Mouse (Mus musculus): ENCODE measurements around the gene Samd4b.

DNA sequence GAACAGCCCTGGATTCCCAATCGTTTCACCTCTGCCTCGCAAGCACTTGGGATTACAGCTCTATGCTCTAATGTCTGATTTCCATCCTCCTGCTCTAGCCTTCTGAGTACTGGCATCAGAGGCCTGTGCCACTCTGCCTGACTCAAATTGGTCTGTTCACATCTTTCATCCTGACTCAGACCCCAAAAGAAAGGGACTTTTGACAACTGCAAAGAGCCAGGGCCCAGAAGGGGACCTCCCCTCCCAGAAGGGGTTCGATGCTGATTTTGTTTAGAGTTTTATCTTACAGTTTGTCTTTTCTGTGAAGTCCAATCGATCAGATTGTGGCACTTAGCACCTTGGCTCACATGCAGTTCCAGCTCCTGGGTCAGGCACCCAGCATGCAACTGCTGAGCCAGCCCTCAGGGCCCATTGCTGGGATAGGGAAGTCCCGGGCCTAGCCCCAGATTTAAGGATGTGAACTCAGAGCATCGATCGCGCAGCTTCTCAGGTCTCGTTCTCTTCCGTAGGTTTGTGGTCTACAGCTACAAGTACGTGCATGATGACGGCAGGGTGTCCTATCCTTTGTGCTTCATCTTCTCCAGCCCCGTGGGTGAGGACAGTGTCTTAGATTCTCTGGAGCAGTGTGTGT lies 153.5 kb downstream of the Samd4b start:
- TF ChIP-seq CTCF (IDR thresholded peaks at IDR 0.05; ENCODE audit: low read depth): no peak
- TF ChIP-seq EP300 (IDR thresholded peaks at IDR 0.05; ENCODE audit: low read depth): no peak
